Mouse (Mus musculus): ENCODE measurements around the gene Gm960. TPM values are rescaled to one million over a fixed set of nuclear protein-coding genes. Genes with fewer than 3 reads are reported as not detected.

Gm960 gene
- polyA plus RNA-seq, 1 experiment from 2014 or later: 3.2 TPM

DNA sequence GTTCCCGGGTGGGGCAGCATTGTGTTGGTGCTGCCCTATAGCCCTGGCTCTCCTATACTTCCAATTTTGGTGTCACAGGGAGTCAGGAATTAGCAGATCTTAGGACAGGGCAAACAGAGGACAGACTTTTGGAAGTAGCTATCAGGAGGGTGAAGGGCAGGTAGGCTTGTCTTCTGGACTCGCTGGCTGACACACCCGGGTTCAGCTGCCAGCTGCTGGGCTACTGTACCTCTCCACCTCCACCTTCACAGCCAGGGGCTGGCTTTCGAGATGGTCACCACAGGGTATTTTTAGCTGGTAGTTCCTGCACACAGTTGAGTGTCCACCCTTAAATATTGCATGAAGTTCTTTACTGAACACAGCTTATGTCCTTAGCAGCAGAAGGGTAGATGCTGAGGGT lies 90.0 kb downstream of the Gm960 start:
- Histone ChIP-seq H3K27me3 (ENCODE audit: insufficient read depth, low read length) (no peaks in the 10 kb centered on the region), H3K9ac (ENCODE audit: low read depth, low read length) (no peak overlapping the region), H3K36me3 (ENCODE audit: insufficient read depth, low read length) (peaks cover 26% of the 10 kb centered on the region), H3K9me3 (replicated peaks; ENCODE audit: low read length) (no peaks in the 10 kb centered on the region), H3K4me1 (replicated peaks; ENCODE audit: insufficient read depth, low read length) (peaks cover 4% of the 10 kb centered on the region), H3K4me3 (replicated peaks; ENCODE audit: low read depth, low read length) (no peak overlapping the region), H3K4me2 (ENCODE audit: low read length) (no peak overlapping the region), H3K27ac (no peak overlapping the region)
- ATAC-seq (replicated peaks; ENCODE audit: low FRiP score, low read depth) (no peak), DNase-seq (ENCODE audit: low spot score) (no peak)
- TF ChIP-seq CTCF (IDR thresholded peaks at IDR 0.05; ENCODE audit: low read depth): no peak
- 90% methylated on average over 3 of the region's 4 CpGs for WGBS

DNA sequence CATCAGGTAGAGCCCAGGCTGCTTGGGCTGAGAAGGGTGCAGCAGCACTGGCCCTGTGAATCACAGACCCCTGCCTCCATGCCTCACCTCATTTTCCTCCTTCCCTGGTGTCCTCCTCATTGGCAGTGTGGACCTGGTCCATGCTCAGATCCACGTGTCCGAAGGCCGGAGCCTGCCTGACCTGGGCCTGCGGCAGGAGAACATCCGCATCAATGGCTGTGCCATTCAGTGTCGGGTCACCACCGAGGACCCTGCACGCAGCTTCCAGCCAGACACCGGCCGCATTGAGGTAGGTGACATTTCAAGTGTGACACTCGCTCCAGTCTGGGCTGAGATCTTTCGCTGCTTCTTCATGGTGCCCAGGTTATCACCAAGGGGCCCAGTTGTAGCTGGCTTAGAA lies 91.1 kb downstream of the Gm960 start:
- Histone ChIP-seq H3K9me3 (replicated peaks; ENCODE audit: low read length) (no peaks in the 10 kb centered on the region), H3K27me3 (ENCODE audit: insufficient read depth, low read length) (no peaks in the 10 kb centered on the region), H3K36me3 (ENCODE audit: insufficient read depth, low read length) (peaks cover 16% of the 10 kb centered on the region), H3K4me1 (replicated peaks; ENCODE audit: insufficient read depth, low read length) (no peaks in the 10 kb centered on the region; the same call in 1 of the 2 replicates), H3K4me2 (ENCODE audit: low read length) (no peak overlapping the region), H3K9ac (ENCODE audit: low read depth, low read length) (no peak overlapping the region), H3K27ac (no peak overlapping the region), H3K4me3 (replicated peaks; ENCODE audit: low read depth, low read length) (no peak overlapping the region)
- WGBS: 94% methylated on average over 12 of the region's 12 CpGs
- TF ChIP-seq CTCF (IDR thresholded peaks at IDR 0.05; ENCODE audit: low read depth): no peak
- DNase-seq (ENCODE audit: low spot score) (no peak), ATAC-seq (replicated peaks; ENCODE audit: low FRiP score, low read depth) (no peak)

DNA sequence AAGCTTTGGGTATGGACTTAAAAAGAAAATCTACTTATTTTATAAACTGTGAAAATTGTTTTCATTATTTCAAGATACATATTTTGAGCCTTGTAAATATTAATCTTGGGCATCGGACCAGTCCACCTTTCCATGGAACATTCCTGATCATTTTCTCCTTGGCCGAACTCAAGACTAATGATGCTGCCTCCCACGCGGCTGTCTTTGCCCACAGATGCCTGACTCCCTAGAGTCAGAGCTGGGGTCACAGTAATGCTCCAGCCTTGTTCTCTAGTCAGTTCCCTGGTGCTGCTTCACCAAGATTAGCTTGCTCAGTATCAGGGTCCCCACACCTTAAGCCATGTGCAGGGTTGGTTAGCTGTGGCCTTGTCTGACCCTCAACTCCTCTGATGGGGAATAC lies 92.8 kb downstream of the Gm960 start:
- Histone ChIP-seq H3K9me3 (replicated peaks; ENCODE audit: low read length) (no peaks in the 10 kb centered on the region), H3K27me3 (ENCODE audit: insufficient read depth, low read length) (no peaks in the 10 kb centered on the region), H3K4me3 (replicated peaks; ENCODE audit: low read depth, low read length) (no peak overlapping the region), H3K9ac (ENCODE audit: low read depth, low read length) (no peak overlapping the region), H3K36me3 (ENCODE audit: insufficient read depth, low read length) (0 out of 2 replicates have a peak, but pooled peaks cover 4% of the 10 kb centered on the region), H3K4me1 (replicated peaks; ENCODE audit: insufficient read depth, low read length) (no peaks in the 10 kb centered on the region; the same call in 1 of the 2 replicates), H3K4me2 (ENCODE audit: low read length) (no peak overlapping the region), H3K27ac (no peak overlapping the region)
- ATAC-seq (replicated peaks; ENCODE audit: low FRiP score, low read depth): 0 out of 2 replicates have a peak, but pooled peaks have one; percentile 14
- TF ChIP-seq CTCF (IDR thresholded peaks at IDR 0.05; ENCODE audit: low read depth): no peak
- 34% methylated on average over 4 of the region's 4 CpGs for WGBS
- peak; percentile 72 for DNase-seq (ENCODE audit: low spot score)

DNA sequence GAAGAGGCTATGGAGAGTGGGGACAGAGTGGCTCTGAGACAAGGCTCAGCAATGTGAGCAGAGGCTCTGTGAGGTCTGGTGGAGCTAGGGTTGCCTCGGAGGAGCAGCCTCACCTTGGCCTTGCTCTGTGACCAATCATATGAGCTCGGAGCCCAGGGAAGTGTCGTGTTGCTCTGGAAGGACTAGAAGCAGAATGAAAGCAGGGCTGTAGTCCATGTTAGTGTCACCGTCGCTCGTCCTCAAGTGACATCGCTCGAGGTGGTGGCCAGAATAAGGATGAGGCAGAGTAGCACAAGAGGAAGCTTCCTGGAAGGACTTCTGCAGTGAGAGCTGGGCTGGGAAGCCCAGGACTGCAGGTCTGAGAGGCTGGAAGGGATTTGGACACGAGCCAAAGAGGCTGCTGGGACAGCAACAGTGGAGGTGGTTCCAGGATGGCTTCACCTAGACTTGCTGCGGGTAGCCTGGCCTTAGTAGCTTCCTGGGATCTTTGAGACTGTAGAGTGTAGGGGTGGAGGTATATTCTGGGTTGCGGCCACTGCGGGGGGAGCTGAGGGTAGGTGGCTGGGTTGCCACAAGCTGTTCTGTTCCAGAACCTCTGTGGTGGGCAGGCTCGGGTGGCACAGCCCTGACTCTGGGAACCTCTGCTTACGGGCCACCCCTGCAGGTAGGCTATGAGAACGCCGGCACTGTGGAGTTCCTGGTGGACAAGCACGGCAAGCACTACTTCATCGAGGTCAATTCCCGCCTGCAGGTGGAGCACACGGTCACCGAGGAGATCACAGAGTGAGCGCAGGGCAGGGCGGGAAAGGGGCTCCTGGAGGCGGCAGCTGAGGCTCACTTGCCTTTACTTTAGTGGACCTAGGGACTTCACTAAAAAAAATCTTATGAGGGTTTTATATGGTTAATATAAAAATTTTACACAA lies 94.4 kb downstream of the Gm960 start:
- Histone ChIP-seq H3K9ac (ENCODE audit: low read depth, low read length) (no peak overlapping the region), H3K9me3 (replicated peaks; ENCODE audit: low read length) (no peaks in the 10 kb centered on the region), H3K4me2 (ENCODE audit: low read length) (no peak overlapping the region), H3K27ac (no peak overlapping the region), H3K4me3 (replicated peaks; ENCODE audit: low read depth, low read length) (no peak overlapping the region), H3K27me3 (ENCODE audit: insufficient read depth, low read length) (no peaks in the 10 kb centered on the region), H3K36me3 (ENCODE audit: insufficient read depth, low read length) (0 out of 2 replicates have a peak, but pooled peaks cover 4% of the 10 kb centered on the region), H3K4me1 (replicated peaks; ENCODE audit: insufficient read depth, low read length) (no peaks in the 10 kb centered on the region; the same call in 1 of the 2 replicates)
- DNase-seq (ENCODE audit: low spot score): peak; percentile 79
- TF ChIP-seq CTCF (IDR thresholded peaks at IDR 0.05; ENCODE audit: low read depth): peak; percentile 77
- ATAC-seq (replicated peaks; ENCODE audit: low FRiP score, low read depth): peak; percentile 74
- WGBS: 34% methylated on average over 24 of the region's 24 CpGs

DNA sequence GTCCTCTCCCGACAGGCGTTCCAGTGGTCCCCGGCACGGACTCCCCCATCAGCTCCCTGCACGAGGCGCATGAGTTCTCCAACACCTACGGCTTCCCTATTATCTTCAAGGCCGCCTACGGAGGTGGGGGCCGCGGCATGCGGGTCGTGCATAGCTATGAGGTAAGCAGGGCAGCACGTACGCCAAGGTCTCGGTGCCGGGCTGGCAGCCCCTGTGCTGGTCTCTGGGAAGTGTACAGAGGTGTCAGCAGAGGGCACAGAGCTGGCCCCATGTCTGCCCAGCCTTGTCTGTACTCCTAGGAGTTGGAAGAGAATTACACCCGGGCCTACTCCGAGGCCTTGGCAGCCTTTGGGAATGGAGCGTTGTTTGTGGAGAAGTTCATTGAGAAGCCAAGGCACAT lies 96.0 kb downstream of the Gm960 start:
- no peaks in the 10 kb centered on the region for H3K9me3 ChIP-seq (replicated peaks; ENCODE audit: low read length)
- no peak for DNase-seq (ENCODE audit: low spot score)
- no peak for ATAC-seq (replicated peaks; ENCODE audit: low FRiP score, low read depth)
- WGBS: 91% methylated on average over 20 of the region's 20 CpGs
- H3K9ac ChIP-seq (ENCODE audit: low read depth, low read length): no peak overlapping the region
- H3K27me3 ChIP-seq (ENCODE audit: insufficient read depth, low read length): no peaks in the 10 kb centered on the region
- no peak overlapping the region for H3K27ac ChIP-seq
- no peaks in the 10 kb centered on the region for H3K36me3 ChIP-seq (ENCODE audit: insufficient read depth, low read length)
- no peak overlapping the region for H3K4me2 ChIP-seq (ENCODE audit: low read length)
- no peak for TF ChIP-seq CTCF (IDR thresholded peaks at IDR 0.05; ENCODE audit: low read depth)
- H3K4me1 ChIP-seq (replicated peaks; ENCODE audit: insufficient read depth, low read length): no peaks in the 10 kb centered on the region; the same call in 1 of the 2 replicates
- H3K4me3 ChIP-seq (replicated peaks; ENCODE audit: low read depth, low read length): no peak overlapping the region

DNA sequence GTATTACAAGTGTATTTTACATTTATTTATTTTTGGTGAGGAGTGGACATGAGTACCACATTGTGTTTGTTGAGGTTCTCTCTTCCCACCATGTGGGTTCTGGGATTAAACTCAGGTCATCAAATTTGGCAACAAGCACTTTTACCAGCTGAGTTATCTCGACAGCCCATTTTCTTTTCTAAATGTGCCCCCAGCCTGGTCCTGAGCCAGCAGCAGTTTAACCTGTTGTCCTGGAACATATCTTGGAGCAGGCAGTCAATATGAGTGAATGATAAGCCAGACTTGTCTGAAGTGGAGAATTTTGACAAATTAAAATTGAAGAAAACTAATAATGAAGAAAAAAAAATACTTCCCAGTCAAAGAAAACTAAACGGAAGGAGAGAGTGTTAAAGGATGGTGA lies 102.4 kb downstream of the Gm960 start:
- no peaks in the 10 kb centered on the region for H3K4me1 ChIP-seq (replicated peaks; ENCODE audit: insufficient read depth, low read length)
- H3K27me3 ChIP-seq (ENCODE audit: insufficient read depth, low read length): no peaks in the 10 kb centered on the region
- TF ChIP-seq CTCF (IDR thresholded peaks at IDR 0.05; ENCODE audit: low read depth): no peak
- no peak overlapping the region for H3K4me2 ChIP-seq (ENCODE audit: low read length)
- H3K9me3 ChIP-seq (replicated peaks; ENCODE audit: low read length): no peaks in the 10 kb centered on the region
- ATAC-seq (replicated peaks; ENCODE audit: low FRiP score, low read depth): no peak
- no peak overlapping the region for H3K27ac ChIP-seq
- H3K9ac ChIP-seq (ENCODE audit: low read depth, low read length): no peak overlapping the region
- DNase-seq (ENCODE audit: low spot score): no peak
- WGBS: 80% methylated on average over 2 of the region's 2 CpGs
- no peak overlapping the region for H3K4me3 ChIP-seq (replicated peaks; ENCODE audit: low read depth, low read length)
- H3K36me3 ChIP-seq (ENCODE audit: insufficient read depth, low read length): no peaks in the 10 kb centered on the region

All from kidney, postnatal 0 days (tissue).